In genomic region chr10:14660875-14661274, GRCm38 (mm10) we compare ENCODE assay signal across 24 mouse cellular contexts. TPM values are rescaled to one million over a fixed set of nuclear protein-coding genes. Genes with fewer than 3 reads are reported as not detected.
DNase-seq lines count a peak whose midpoint lies in the region; ATAC-seq and TF ChIP-seq lines count a peak whose summit lies in the region.
"Had no signal": no experiment of that assay in that cellular context is flagged by ENCODE, and none has a peak within 500 bp of the region (broad histone marks: within the 10 kb centered on the region; RNA-seq: fewer than 3 reads in every experiment).

No protein-coding gene starts in this region.

- TF ChIP-seq CTCF in forebrain, postnatal 0 days (IDR thresholded peaks at IDR 0.05; ENCODE audit: low read depth), result no peak

- 84% methylated on average over 2 of the region's 2 CpGs for WGBS in heart, embryonic 10.5 days
- WGBS in forebrain, postnatal 0 days, result 85% methylated on average over 2 of the region's 2 CpGs
- 88% methylated on average over 2 of the region's 2 CpGs for WGBS in midbrain, embryonic 11.5 days
- 95% methylated on average over 2 of the region's 2 CpGs for WGBS in kidney, embryonic 14.5 days

- no peak overlapping the region for H3K9ac ChIP-seq in forebrain, postnatal 0 days
- H3K9ac ChIP-seq in midbrain, embryonic 11.5 days (ENCODE audit: low read length), result no peak overlapping the region
- H3K9ac ChIP-seq in kidney, embryonic 14.5 days (ENCODE audit: low read depth, low read length), result no peak overlapping the region
- H3K9ac ChIP-seq: embryonic facial prominence, embryonic 15.5 days; heart, embryonic 15.5 days; hindbrain, embryonic 14.5 days; intestine, embryonic 15.5 days; kidney, embryonic 15.5 days had no signal

- H3K36me3 ChIP-seq in heart, embryonic 10.5 days, result peaks cover 28% of the 10 kb centered on the region; the same call in 1 of the 2 replicates
- peaks cover 21% of the 10 kb centered on the region for H3K36me3 ChIP-seq in forebrain, postnatal 0 days (ENCODE audit: insufficient read depth)
- H3K36me3 ChIP-seq in midbrain, embryonic 11.5 days (ENCODE audit: control insufficient read depth, insufficient read depth, low read length), result peaks cover 4% of the 10 kb centered on the region; the same call in 1 of the 2 replicates
- peaks cover 16% of the 10 kb centered on the region; the same call in 1 of the 2 replicates for H3K36me3 ChIP-seq in kidney, embryonic 14.5 days (ENCODE audit: control insufficient read depth, insufficient read depth, low read length)

- no peak overlapping the region for H3K27ac ChIP-seq in heart, embryonic 10.5 days
- H3K27ac ChIP-seq in forebrain, postnatal 0 days (ENCODE audit: low read depth, low read length), result no peak overlapping the region
- H3K27ac ChIP-seq in midbrain, embryonic 11.5 days (ENCODE audit: low read depth, low read length), result no peak overlapping the region
- no peak overlapping the region for H3K27ac ChIP-seq in kidney, embryonic 14.5 days (ENCODE audit: low read depth, low read length)
- H3K27ac ChIP-seq: embryonic facial prominence, embryonic 15.5 days; forebrain, embryonic 10.5 days; heart, embryonic 15.5 days; hindbrain, embryonic 10.5 days; hindbrain, embryonic 14.5 days; intestine, embryonic 15.5 days; kidney, embryonic 15.5 days had no signal

- no peak overlapping the region for H3K4me3 ChIP-seq in heart, embryonic 10.5 days
- H3K4me3 ChIP-seq in forebrain, postnatal 0 days (ENCODE audit: low read depth, low read length), result no peak overlapping the region
- H3K4me3 ChIP-seq in midbrain, embryonic 11.5 days (ENCODE audit: low read depth, low read length), result no peak overlapping the region
- H3K4me3 ChIP-seq in kidney, embryonic 14.5 days (ENCODE audit: low read length), result no peak overlapping the region
- H3K4me3 ChIP-seq: embryonic facial prominence, embryonic 15.5 days; erythroblast, embryonic 14.5 days; forebrain, embryonic 10.5 days; heart, embryonic 15.5 days; hindbrain, embryonic 10.5 days; intestine, embryonic 15.5 days; kidney, embryonic 15.5 days had no signal

- H3K4me1 ChIP-seq in heart, embryonic 10.5 days, result no peaks in the 10 kb centered on the region
- no peaks in the 10 kb centered on the region for H3K4me1 ChIP-seq in forebrain, postnatal 0 days (ENCODE audit: insufficient read depth)
- H3K4me1 ChIP-seq in midbrain, embryonic 11.5 days (ENCODE audit: control insufficient read depth, insufficient read depth, low read length), result no peaks in the 10 kb centered on the region
- no peaks in the 10 kb centered on the region for H3K4me1 ChIP-seq in kidney, embryonic 14.5 days (ENCODE audit: control insufficient read depth, insufficient read depth, low read length)
- H3K4me1 ChIP-seq: embryonic facial prominence, embryonic 15.5 days; forebrain, embryonic 10.5 days; heart, embryonic 15.5 days; hindbrain, embryonic 10.5 days; intestine, embryonic 15.5 days; kidney, embryonic 15.5 days had no signal

- intact Hi-C loops in heart, postnatal 14 days (cut with DNase I), result no loop called here

- no peaks in the 10 kb centered on the region for H3K9me3 ChIP-seq in heart, embryonic 10.5 days
- H3K9me3 ChIP-seq in forebrain, postnatal 0 days (ENCODE audit: low read length), result no peaks in the 10 kb centered on the region
- no peaks in the 10 kb centered on the region for H3K9me3 ChIP-seq in midbrain, embryonic 11.5 days (ENCODE audit: control insufficient read depth, low read length)
- H3K9me3 ChIP-seq in kidney, embryonic 14.5 days (ENCODE audit: control insufficient read depth, low read length), result no peaks in the 10 kb centered on the region
- H3K9me3 ChIP-seq: embryonic facial prominence, embryonic 15.5 days; forebrain, embryonic 10.5 days; heart, embryonic 15.5 days; hindbrain, embryonic 10.5 days; intestine, embryonic 15.5 days; kidney, embryonic 15.5 days had no signal

- H3K27me3 ChIP-seq in heart, embryonic 10.5 days (ENCODE audit: insufficient read depth, poor library complexity, severe bottlenecking), result no peaks in the 10 kb centered on the region
- no peaks in the 10 kb centered on the region for H3K27me3 ChIP-seq in forebrain, postnatal 0 days (ENCODE audit: insufficient read depth, low read length)
- H3K27me3 ChIP-seq in midbrain, embryonic 11.5 days (ENCODE audit: control insufficient read depth, insufficient read depth, low read length), result no peaks in the 10 kb centered on the region
- H3K27me3 ChIP-seq in kidney, embryonic 14.5 days (ENCODE audit: control insufficient read depth, insufficient read depth, low read length), result no peaks in the 10 kb centered on the region
- H3K27me3 ChIP-seq: embryonic facial prominence, embryonic 15.5 days; heart, embryonic 15.5 days; intestine, embryonic 15.5 days; kidney, embryonic 15.5 days had no signal

- no peak for ATAC-seq in forebrain, postnatal 0 days
- no peak for ATAC-seq in midbrain, embryonic 11.5 days (ENCODE audit: low FRiP score)
- ATAC-seq in kidney, embryonic 14.5 days (ENCODE audit: low FRiP score, low TSS enrichment), result no peak
- ATAC-seq: forebrain, embryonic 14.5 days; intestine, embryonic 15.5 days had no signal

- no peak overlapping the region for H3K4me2 ChIP-seq in forebrain, postnatal 0 days (ENCODE audit: low read depth)
- H3K4me2 ChIP-seq in midbrain, embryonic 11.5 days, result no peak overlapping the region
- H3K4me2 ChIP-seq in kidney, embryonic 14.5 days (replicated peaks; ENCODE audit: low read depth, low read length), result no peak overlapping the region
- H3K4me2 ChIP-seq: embryonic facial prominence, embryonic 15.5 days; heart, embryonic 15.5 days; hindbrain, embryonic 14.5 days; intestine, embryonic 15.5 days; kidney, embryonic 15.5 days had no signal

- DNase-seq in heart, adult 11 months, result peak; percentile 93
- no peak for DNase-seq in heart, embryonic 10.5 days (ENCODE audit: low spot score)
- peak; percentile 18 to 37 for DNase-seq in heart, adult 9 months (ENCODE audit: low spot score in 2 of 2)
- DNase-seq in heart, postnatal 4 days, result no peak
- peak; percentile 19 to 41 for DNase-seq in heart, postnatal 14 days
- no peak for DNase-seq in forebrain, postnatal 0 days
- no peak for DNase-seq in midbrain, embryonic 11.5 days (ENCODE audit: low spot score, missing footprints)
- DNase-seq: adrenal gland, postnatal 14 days; cerebellum, adult 18-20 months; cerebellum, adult 9-11 months; gastrocnemius, postnatal 10 days; kidney, adult 18-20 months had no signal

RNA-seq across cellular contexts. Expression of gene Vta1, which starts 44.5 kb away (rescaled TPM):
- 99.6 and 105 TPM in 2 replicates for polyA plus RNA-seq in heart, embryonic 10.5 days (2016; fragmentation: Nextera tagmentation; extraction: Ambion mirVana)
- total RNA-seq in heart, postnatal 4 days (2021), result 10 to 100 TPM; 45.4 to 47.6 TPM
- 10 to 100 TPM; 30.6 to 32.7 TPM for total RNA-seq in heart, postnatal 14 days (2021)
- 110 and 128 TPM in 2 replicates for total RNA-seq in forebrain, postnatal 0 days (2014; rRNA removed)
- polyA plus RNA-seq in forebrain, postnatal 0 days (2015; fragmentation: Nextera tagmentation; extraction: Ambion mirVana), result 187 and 197 TPM in 2 replicates
- 227 and 249 TPM in 2 replicates for polyA plus RNA-seq in midbrain, embryonic 11.5 days (2014; fragmentation: Nextera tagmentation; extraction: Ambion mirVana)
- polyA plus RNA-seq in kidney, embryonic 14.5 days (2014; fragmentation: Nextera tagmentation; extraction: Ambion mirVana), result 118 and 121 TPM in 2 replicates

RNA-seq across cellular contexts. Expression of gene Nmbr, which starts 44.5 kb away (rescaled TPM):
- 0.31 and 0.33 TPM in 2 replicates for polyA plus RNA-seq in heart, embryonic 10.5 days (2016; fragmentation: Nextera tagmentation; extraction: Ambion mirVana)
- total RNA-seq in heart, postnatal 4 days (2021), result under 1 TPM in 1 of 2 experiments, not detected in 1; 0.41 TPM
- total RNA-seq in heart, postnatal 14 days (2021), result not detected
- 4.3 and 6.9 TPM in 2 replicates for total RNA-seq in forebrain, postnatal 0 days (2014; rRNA removed)
- 2.7 and 3.9 TPM in 2 replicates for polyA plus RNA-seq in forebrain, postnatal 0 days (2015; fragmentation: Nextera tagmentation; extraction: Ambion mirVana)
- polyA plus RNA-seq in midbrain, embryonic 11.5 days (2014; fragmentation: Nextera tagmentation; extraction: Ambion mirVana), result 0.41 and 0.49 TPM in 2 replicates
- polyA plus RNA-seq in kidney, embryonic 14.5 days (2014; fragmentation: Nextera tagmentation; extraction: Ambion mirVana), result 0.41 TPM in 1 of 2 replicates, not detected in the other
- total RNA-seq: adrenal gland, postnatal 14 days had no signal
- polyA plus RNA-seq: erythroblast, embryonic 14.5 days; gonadal fat pad, adult 2 months had no signal

RNA-seq across cellular contexts. Expression of gene Gje1, which starts 57.1 kb away (rescaled TPM):
- not detected in 2 replicates for polyA plus RNA-seq in heart, embryonic 10.5 days (2016; fragmentation: Nextera tagmentation; extraction: Ambion mirVana)
- not detected for total RNA-seq in heart, postnatal 4 days (2021)
- total RNA-seq in heart, postnatal 14 days (2021), result not detected
- not detected in 2 replicates for total RNA-seq in forebrain, postnatal 0 days (2014; rRNA removed)
- not detected in 2 replicates for polyA plus RNA-seq in forebrain, postnatal 0 days (2015; fragmentation: Nextera tagmentation; extraction: Ambion mirVana)
- 0.14 TPM in 1 of 2 replicates, not detected in the other for polyA plus RNA-seq in midbrain, embryonic 11.5 days (2014; fragmentation: Nextera tagmentation; extraction: Ambion mirVana)
- polyA plus RNA-seq in kidney, embryonic 14.5 days (2014; fragmentation: Nextera tagmentation; extraction: Ambion mirVana), result not detected in 2 replicates
- total RNA-seq: adrenal gland, postnatal 14 days; ES-E14; gastrocnemius, postnatal 10 days had no signal
- polyA plus RNA-seq: erythroblast, embryonic 14.5 days; forebrain, embryonic 14.5 days; gonadal fat pad, adult 2 months; heart, embryonic 15.5 days; hindbrain, embryonic 10.5 days; hindbrain, embryonic 14.5 days; intestine, embryonic 15.5 days; kidney, embryonic 15.5 days had no signal

Comparison
In these comparisons a context has a peak if more than half of its experiments do, and no peak if none do; other contexts are left out.
1. DNase-seq: peak in heart, adult 11 months (single experiment), heart, adult 9 months (2 of 2) and heart, postnatal 14 days (2 of 2); none in heart, embryonic 10.5 days (single experiment), heart, postnatal 4 days (single experiment), forebrain, postnatal 0 days (single experiment) and midbrain, embryonic 11.5 days (single experiment).